Mouse (Mus musculus): ENCODE results near the gene Smgc. TPM values are rescaled to one million over a fixed set of nuclear protein-coding genes. Genes with fewer than 3 reads are reported as not detected.
"Not testable (repeated sequence)": the region's sequence is repeated elsewhere in the genome, so short reads cannot be mapped to it uniquely, and the experiment has no call there.

Smgc gene
- polyA plus RNA-seq (2015; fragmentation: Nextera tagmentation; extraction: Ambion mirVana): 0.60 TPM in 1 of 2 replicates, not detected in the other

DNA sequence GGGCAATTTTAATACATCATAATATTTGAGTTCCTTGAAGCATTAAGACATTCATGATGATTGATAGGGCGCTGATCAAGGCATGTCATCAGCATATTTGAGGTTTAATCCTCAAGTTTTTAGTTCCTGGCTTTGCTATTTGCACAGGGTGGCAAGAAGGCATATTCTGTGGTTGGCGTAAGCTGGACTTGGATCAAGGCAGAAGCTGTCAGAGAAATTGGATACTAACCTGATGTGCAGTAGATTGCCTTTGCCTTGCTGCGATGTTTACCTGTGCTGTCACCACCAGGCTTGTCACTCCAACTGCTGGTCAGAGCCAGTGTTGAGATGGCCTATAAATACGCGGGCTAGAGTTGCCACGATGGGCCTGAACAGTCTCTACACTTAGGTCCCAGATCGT, at the start of gene Smgc:
Gene Smgc (plus strand): TSS at position 301 of the 400 bp plus-strand sequence.
- Histone ChIP-seq H3K27me3 (no peaks in the 10 kb centered on the region), H3K4me3 (no peak within 1 kb of the TSS), H3K9ac (no peak within 1 kb of the TSS), H3K9me3 (no peaks in the 10 kb centered on the region), H3K36me3 (no peaks in the 10 kb centered on the region), H3K27ac (no peak within 1 kb of the TSS), H3K4me1 (no peaks in the 10 kb centered on the region), H3K4me2 (no peak within 1 kb of the TSS)
- 89% methylated on average over 7 of the region's 7 CpGs for WGBS
- no peak for ATAC-seq (ENCODE audit: insufficient number of reproducible peaks, low FRiP score, low TSS enrichment, low read depth)

DNA sequence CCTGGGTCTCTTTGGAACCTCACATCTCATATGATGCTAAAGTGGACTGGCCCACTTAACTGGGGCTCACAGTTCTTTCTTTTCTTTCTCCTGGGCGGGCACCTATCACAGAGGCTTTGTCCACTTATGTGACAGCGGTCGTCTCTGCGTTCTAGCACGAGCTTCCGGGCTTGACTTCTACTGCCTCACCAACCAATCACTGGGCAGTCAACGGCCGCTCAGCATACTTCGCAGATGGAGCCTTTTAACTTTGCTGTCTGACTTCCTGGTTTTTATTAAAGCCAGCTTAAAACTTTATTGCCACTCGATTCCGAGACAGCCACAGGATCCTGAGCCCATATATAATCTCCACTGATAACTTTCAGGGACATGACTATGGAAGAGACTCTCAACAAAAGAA, 49.7 kb upstream of the Smgc start:
- H3K27ac ChIP-seq: no peak overlapping the region
- H3K36me3 ChIP-seq: no peaks in the 10 kb centered on the region; the same call in 1 of the 2 replicates
- H3K27me3 ChIP-seq: no peaks in the 10 kb centered on the region
- H3K9me3 ChIP-seq: no peaks in the 10 kb centered on the region
- H3K4me1 ChIP-seq: 0 out of 2 replicates have a peak, but pooled peaks cover 5% of the 10 kb centered on the region
- 0 out of 2 replicates have a peak overlapping the region, but pooled peaks have one; percentile 24 for H3K4me2 ChIP-seq
- 0 out of 2 replicates have a peak overlapping the region, but pooled peaks have one; percentile 11 for H3K4me3 ChIP-seq
- no peak for ATAC-seq (ENCODE audit: insufficient number of reproducible peaks, low FRiP score, low TSS enrichment, low read depth)
- no peak overlapping the region for H3K9ac ChIP-seq
- WGBS: 38% methylated on average over 11 of the region's 11 CpGs

GRCm38 (mm10) chr15:91806463-91806862, 31.6 kb upstream of the Smgc start:
- Histone ChIP-seq H3K27me3 (no peaks in the 10 kb centered on the region), H3K9ac (no peak overlapping the region), H3K4me1 (no peaks in the 10 kb centered on the region), H3K4me3 (no peak overlapping the region), H3K4me2 (no peak overlapping the region), H3K36me3 (peaks cover 3% of the 10 kb centered on the region; the same call in 1 of the 2 replicates), H3K27ac (no peak overlapping the region), H3K9me3 (no peaks in the 10 kb centered on the region)
- ATAC-seq (ENCODE audit: insufficient number of reproducible peaks, low FRiP score, low TSS enrichment, low read depth): no peak
- 75% methylated on average over 4 of the region's 4 CpGs for WGBS

DNA sequence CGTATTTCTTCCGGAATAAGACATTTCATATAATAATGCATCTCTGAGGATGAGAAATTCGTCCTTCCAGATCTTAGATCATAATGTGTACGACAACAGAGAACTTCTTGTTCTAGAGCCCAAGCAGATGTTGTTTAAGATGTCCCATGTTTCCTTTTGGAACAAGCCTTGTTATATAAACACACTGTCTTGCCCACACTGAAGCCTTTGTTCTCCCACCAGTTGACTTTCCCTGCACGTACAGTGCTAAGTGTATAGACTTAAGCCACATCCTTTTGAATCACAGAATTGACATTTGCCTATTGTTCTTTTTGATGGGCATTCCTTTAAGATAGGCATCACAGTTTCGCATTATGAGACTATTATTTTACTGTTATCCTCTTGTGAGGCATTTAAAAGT, 2.7 kb upstream of the Smgc start:
- no peak overlapping the region for H3K4me3 ChIP-seq

GRCm38 (mm10) chr15:91864130-91864529, 26.1 kb downstream of the Smgc start:
- not testable (repeated sequence) for H3K4me2 ChIP-seq; H3K4me1 ChIP-seq; H3K36me3 ChIP-seq; H3K9me3 ChIP-seq; H3K27ac ChIP-seq; ATAC-seq (ENCODE audit: insufficient number of reproducible peaks, low FRiP score, low TSS enrichment, low read depth); H3K9ac ChIP-seq; H3K4me3 ChIP-seq; H3K27me3 ChIP-seq
- 41% methylated on average over 5 of the region's 5 CpGs for WGBS

More for the DNA sequence above, 2.7 kb upstream of the Smgc start:
- no peak overlapping the region for H3K27ac ChIP-seq
- no peaks in the 10 kb centered on the region for H3K9me3 ChIP-seq
- no peak overlapping the region for H3K9ac ChIP-seq
- no peak for ATAC-seq (ENCODE audit: insufficient number of reproducible peaks, low FRiP score, low TSS enrichment, low read depth)
- no peaks in the 10 kb centered on the region for H3K36me3 ChIP-seq
- H3K27me3 ChIP-seq: no peaks in the 10 kb centered on the region
- H3K4me2 ChIP-seq: no peak overlapping the region
- 82% methylated on average over 6 of the region's 6 CpGs for WGBS
- H3K4me1 ChIP-seq: no peaks in the 10 kb centered on the region

DNA sequence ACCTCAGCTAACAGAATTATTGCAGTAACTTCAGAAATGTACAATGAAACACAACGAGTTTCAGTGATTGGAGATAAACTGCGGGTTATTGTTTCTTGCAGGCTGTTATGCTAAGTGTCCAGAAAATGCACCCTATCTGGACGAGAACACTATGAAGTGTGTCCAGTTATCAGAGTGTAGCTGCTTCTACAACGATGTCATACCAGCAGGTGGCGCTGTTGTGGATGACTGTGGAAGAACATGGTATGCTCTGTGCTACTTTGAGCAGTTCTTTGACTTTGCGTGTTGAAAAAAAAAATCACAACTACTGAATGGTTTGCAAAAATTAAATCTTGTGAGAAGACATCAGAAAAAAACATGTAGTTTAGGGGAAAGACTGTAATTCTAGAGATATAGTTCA, 62.2 kb downstream of the Smgc start:
- H3K27me3 ChIP-seq: no peaks in the 10 kb centered on the region
- WGBS: 68% methylated on average over 6 of the region's 6 CpGs
- no peak for ATAC-seq (ENCODE audit: insufficient number of reproducible peaks, low FRiP score, low TSS enrichment, low read depth)

GRCm38 (mm10) chr15:91907046-91907445, 69.0 kb downstream of the Smgc start:
- not testable (repeated sequence) for H3K4me1 ChIP-seq, H3K36me3 ChIP-seq

More for the DNA sequence above, 62.2 kb downstream of the Smgc start:
- H3K36me3 ChIP-seq: no peaks in the 10 kb centered on the region
- H3K9me3 ChIP-seq: no peaks in the 10 kb centered on the region
- H3K9ac ChIP-seq: no peak overlapping the region
- H3K27ac ChIP-seq: no peak overlapping the region
- no peaks in the 10 kb centered on the region for H3K4me1 ChIP-seq
- no peak overlapping the region for H3K4me3 ChIP-seq
- H3K4me2 ChIP-seq: no peak overlapping the region

More at GRCm38 (mm10) chr15:91907046-91907445, 69.0 kb downstream of the Smgc start:
- not testable (repeated sequence) for H3K27me3 ChIP-seq; H3K4me3 ChIP-seq; H3K27ac ChIP-seq; H3K4me2 ChIP-seq; H3K9me3 ChIP-seq; ATAC-seq (ENCODE audit: insufficient number of reproducible peaks, low FRiP score, low TSS enrichment, low read depth); H3K9ac ChIP-seq
- 94% methylated on average over 3 of the region's 11 CpGs for WGBS

Other genes starting within 250 kb of the Smgc start
- 5.1 and 5.7 TPM in 2 replicates for gene Lrrk2, start 165.1 kb upstream of the Smgc start, polyA plus RNA-seq (2015; fragmentation: Nextera tagmentation; extraction: Ambion mirVana)
- 1.9 and 3.0 TPM in 2 replicates for gene Cntn1, start 212.9 kb downstream of the Smgc start, polyA plus RNA-seq (2015; fragmentation: Nextera tagmentation; extraction: Ambion mirVana)

Data from limb, embryonic 15.5 days (tissue).